Mouse (Mus musculus): ENCODE data around the gene Sh3bp5. TPM values are rescaled to one million over a fixed set of nuclear protein-coding genes. Genes with fewer than 3 reads are reported as not detected.
A peak's percentile ranks its signal among the peaks of the same experiment; 100 is the strongest.

Sh3bp5 gene
- total RNA-seq, 2 experiments from 2014 or later = 50.8 to 56.6 TPM

DNA sequence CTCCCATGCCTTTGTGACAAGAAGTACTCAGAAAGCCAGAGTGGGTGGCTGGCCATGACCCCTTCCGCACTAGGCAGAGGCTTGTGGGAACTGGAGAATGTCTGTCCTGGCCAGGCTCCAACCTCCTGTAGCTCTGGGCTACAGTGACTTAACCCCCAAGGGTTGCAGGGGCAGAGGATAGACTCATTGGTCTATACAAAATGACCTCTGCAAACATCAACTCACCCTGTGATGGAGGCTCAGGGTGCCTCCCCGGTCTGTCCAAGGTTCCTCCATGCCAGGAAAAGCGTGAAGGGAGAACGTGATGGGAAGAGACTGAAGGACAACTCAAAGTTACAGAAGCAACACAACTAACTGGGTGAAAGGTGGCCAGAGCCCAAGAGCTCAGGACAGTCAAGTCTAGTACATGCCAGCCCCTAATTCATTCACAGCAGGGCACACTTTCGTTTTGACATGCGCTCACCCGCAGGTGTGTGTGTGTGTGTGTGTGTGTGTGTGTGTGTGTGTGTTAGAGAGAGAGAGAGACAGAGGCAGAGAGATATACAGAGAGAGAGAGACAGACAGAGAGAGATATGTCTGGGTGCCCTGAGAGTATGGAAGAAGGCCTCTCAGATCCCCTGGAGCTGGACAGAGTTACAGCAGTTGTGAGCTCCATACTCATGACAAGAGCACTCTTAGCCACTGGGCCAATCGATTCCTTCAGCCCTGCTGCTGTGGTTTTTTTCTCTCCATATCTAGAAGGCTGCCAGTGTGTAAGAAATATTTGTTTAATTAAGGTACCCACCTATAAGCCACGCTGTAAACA is 37.9 kb downstream of the Sh3bp5 start:
- DNase-seq = no peak
- intact Hi-C loops (cut with DNase I; ENCODE audit: low total_unique reads) = no loop called here

DNA sequence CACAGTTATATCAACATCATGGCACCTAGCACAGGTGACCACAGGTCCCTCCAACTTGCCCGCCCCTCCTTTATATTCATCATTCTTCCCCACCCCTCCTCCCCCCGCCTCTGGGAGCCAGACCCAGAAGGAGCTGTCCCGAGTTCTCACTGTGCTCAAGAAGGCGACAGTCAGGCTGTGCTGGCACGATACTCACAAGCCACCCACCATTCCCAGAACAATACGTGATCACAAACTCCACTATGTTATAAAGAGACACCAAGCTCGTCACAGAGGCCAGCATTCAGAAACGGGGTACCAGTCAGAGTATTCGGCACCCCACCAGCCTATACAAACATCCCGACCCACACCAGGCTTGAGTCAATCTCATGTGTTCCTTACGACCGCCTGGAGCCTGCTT is 38.5 kb downstream of the Sh3bp5 start:
- no peak for DNase-seq
- intact Hi-C loops (cut with DNase I; ENCODE audit: low total_unique reads) = no loop called here

DNA sequence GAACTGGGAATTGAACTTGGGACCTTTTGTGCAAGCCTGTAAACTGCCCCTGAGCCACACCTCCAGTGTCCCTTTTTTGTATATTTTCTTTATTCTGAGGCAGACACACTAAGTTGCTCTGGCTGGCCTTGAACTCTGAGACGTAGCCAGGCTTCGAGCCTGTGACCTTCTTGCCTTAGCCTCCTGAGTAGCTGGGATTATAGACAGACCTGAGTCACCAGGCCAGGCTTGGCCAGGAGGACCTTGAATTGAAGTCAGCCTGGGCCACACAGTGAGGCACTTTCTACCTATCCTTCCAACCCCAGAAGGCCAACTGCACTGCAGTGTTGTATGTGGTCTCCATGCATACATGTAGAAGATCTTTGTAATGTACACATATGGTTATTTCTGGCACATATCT is 39.5 kb downstream of the Sh3bp5 start:
- intact Hi-C loops (cut with DNase I; ENCODE audit: low total_unique reads) = no loop called here

DNA sequence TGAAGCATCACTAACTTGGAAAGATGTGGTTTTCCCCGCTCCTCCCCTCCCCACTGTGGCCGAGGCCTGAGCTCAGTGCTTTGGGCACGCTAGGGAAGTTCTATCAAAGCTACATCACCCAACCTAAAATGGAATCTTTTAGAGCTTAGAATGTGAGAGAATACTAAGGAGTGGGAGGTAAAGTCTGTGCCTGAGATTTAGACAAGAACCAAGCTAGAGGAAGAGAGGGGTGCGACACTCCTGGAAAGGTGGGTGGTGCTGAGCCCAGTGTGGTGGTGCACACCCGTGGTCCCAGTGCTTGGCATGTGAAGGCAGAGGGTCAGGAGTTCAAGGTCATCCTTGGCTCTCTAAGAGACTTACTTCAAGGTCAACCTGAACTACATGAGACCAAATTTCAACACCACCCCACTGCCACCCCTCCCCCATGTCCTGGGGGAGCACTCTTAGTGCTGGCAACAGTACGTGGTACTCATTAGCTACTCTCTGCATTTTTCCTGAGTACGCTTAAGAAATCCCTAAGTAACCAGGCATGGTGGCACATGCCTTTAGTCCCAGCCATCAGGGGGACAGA is 40.2 kb downstream of the Sh3bp5 start:
- intact Hi-C loops (cut with DNase I; ENCODE audit: low total_unique reads) = no loop called here
- DNase-seq = no peak

More for the DNA sequence above, 39.5 kb downstream of the Sh3bp5 start:
- DNase-seq = no peak

DNA sequence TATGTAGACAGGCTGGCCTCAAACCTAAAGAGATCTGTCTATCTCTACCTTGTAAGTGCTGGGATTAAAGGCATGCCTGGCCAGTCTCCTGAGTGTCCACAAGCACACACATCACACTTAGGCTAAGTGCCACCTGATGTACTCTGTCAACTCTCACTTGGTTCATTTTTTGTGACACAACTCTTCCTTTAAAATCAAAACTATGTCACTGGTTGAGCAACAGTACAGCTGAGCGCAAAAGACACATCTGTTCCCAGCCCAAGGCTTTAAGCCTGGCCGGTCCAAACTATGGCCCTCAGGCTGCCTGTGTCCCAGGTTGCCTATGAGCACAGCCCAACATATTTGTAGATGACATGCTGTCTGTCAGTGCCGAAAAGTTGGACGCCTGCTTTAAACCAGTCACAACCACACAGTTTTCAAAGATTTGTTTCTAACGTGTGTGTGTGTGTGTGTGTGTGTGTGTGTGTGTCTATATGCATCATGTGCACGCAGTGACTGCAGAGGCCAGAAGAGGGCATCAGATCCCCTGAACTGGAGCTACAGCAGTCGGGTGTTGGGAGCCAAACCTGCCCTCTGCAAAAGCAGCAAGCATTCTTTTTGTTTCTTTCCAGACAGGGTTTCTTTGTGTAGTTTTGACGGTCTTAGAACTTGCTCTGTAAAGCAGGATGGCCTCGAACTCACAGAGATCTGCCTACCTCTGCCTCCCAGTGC is 40.9 kb downstream of the Sh3bp5 start:
- DNase-seq = no peak
- intact Hi-C loops (cut with DNase I; ENCODE audit: low total_unique reads) = no loop called here

DNA sequence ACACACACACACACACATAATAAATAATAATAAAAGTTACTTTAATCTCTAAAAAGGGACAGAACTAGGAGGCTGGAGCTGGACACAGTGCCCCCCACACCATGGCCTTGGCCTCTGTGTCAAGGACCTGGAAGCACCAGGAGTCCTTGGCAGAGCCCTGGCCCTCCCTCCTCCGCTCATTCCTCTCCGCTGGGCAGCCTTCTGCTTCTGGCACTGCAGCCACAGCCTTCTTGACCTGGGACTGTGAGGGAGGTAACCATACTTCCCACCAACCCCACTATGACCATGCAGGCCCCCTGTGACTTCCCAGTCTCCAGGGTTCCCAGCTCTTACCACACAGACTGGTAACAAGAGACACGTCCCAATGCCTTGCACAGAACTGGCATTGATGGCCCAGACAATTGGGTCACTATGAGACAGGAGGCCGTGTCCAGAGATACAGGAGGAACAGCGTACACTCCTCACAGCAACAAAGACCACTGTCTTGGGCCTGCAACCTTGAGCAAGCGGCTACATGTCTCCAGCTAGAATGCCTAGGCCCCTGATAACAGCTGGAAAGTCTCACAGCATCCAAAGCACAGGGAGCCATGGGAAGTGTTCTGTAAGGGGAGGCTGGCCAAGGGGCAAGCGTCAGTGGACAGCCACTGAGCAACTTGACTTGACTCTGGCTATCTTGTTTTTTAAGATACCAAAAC is 41.8 kb downstream of the Sh3bp5 start:
- no peak for DNase-seq
- intact Hi-C loops (cut with DNase I; ENCODE audit: low total_unique reads) = no loop called here

DNA sequence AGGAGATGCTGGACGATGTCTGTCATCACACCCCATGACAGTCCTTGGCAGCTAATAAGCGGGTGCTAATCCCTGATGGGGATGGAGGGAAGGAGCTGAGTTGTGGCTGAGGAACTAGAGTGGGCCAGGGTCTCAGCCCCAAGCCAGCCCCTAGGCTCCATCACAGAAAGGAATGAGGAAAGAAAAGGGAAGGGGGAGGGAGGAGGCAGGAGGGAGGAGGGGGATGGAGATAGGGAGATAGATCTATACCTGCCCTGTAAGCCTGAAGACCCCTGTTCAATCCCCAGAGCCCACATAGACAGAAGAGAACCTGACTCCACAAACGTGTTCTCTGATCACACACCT is 42.4 kb downstream of the Sh3bp5 start:
- intact Hi-C loops (cut with DNase I; ENCODE audit: low total_unique reads) = no loop called here
- DNase-seq = no peak

DNA sequence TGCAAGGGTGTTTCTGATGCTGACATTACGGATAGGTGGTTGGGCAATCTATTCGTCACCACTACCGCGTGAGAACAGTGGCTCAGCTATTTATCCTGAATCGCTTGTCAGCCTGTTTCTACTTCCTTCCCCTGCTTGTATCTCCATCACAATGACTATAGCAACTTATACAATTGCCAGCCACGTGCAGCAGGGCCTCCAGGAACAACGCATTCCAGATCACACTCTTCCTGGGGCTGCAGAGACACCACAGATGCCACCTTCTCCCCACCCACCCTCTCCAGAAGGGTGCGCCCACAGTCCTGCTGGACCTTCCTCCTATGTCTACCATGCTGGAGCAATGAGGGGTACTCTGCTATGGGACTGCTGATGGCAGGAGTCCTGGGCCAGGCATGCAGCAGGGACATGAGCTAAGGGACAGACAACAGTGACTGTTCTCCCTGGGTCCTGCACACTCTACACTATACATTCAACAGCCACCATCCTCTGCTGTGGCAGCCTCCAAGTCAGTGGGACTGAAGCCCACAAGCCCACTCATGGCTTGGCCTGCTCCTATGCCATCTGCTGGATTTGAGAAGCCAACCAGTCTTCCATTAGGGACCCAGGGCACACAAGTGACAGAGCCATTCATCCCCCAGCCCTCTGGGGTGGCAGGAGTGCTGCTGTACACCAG is 42.9 kb downstream of the Sh3bp5 start:
- no peak for DNase-seq
- intact Hi-C loops (cut with DNase I; ENCODE audit: low total_unique reads) = no loop called here

DNA sequence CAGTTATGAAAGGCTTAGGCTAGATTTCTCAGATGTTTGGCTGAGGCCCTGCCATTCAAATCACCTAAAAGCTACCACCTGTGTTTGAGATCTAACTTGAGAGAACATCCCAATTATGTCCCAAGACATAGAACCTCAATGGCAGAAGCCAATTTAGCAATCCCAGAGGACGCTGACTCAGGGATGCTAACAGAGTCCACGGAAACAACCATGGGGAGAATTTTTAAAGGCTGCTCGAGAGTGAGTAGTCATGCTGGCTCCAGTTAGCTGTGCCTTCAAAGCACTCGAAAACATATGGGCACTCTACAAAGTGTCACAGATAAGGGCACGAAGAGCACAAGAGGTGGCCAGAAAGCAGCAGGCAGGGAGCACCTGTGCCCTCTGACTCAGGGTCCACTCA is 43.6 kb downstream of the Sh3bp5 start:
- DNase-seq = no peak
- intact Hi-C loops (cut with DNase I; ENCODE audit: low total_unique reads) = no loop called here

DNA sequence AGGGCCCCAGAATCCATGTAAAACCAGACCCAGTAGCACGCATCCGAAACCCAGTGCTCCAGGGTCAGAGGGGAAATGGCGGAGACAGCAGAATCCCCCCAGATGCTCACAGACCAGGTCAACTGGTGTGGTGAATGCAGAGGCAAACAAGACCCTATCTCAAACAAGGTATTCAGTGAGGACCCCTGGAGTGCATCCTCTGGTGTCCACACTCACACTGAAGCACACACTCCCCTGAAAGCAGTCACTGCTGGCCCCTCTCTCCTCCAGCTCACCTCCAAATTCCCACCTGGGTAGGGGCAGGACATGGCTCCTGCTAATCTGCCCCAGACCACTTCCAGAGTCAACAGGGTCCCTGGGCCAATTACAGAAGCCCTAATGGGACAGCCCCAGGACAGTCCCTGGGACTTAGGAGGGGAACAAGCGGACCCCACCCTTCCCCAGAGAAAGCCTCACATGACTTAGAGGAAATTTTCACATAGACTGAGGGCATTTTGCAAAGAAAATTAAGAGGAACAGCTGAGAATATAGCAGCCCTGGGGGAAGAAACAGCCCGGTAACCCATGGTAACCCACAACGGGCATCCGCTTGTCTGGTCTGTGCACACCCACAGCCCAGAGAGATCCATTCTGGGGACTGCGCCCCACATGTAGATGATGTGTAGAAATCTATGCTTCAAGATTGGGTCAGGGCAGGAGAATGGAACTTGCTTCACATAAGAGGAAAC is 46.3 kb downstream of the Sh3bp5 start:
- no peak for DNase-seq
- intact Hi-C loops (cut with DNase I; ENCODE audit: low total_unique reads) = loop anchor here (5.0 kb wide), 1 partner anchor 48 kb away; the partner anchor contains the start of gene Sh3bp5

DNA sequence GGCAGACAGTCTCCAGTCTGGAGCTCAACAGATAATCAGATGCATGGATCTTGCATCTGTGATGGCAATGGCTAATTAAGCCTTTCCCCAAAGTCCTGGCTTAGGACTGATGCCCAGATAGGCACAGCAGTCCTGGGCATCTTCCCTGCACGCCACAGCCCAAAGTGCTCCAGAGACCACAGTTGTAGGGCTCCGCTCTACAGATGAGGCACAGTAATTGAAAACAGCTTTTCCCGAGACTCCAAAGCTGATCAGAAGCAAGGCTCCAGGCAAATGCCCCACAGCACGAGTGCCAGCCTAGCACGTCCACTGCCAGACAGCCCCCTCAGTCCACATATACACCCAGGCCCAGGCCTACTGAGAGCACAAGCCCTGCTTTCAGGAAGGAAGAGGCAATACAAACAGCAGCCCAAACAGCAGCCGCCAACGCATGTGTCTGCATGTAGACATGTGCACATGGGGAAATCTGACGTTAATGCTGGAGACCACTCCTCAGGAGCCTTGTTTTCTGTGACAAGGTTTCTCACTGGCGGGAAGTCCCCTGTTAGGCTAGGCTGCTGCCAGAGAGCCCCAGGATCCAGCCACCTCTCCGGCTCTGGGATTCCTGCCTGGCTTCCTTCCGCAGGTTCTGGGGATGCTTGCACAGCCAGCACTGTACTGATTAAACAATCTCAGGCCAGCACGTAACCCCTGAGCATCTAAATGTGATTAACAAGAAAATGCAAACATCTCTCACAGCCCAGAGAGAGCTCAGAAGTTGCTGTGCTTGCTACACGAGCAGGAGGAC is 47.6 kb downstream of the Sh3bp5 start:
- intact Hi-C loops (cut with DNase I; ENCODE audit: low total_unique reads) = loop anchor here (5.0 kb wide), 1 partner anchor 49 kb away; the partner anchor contains the start of gene Sh3bp5

DNA sequence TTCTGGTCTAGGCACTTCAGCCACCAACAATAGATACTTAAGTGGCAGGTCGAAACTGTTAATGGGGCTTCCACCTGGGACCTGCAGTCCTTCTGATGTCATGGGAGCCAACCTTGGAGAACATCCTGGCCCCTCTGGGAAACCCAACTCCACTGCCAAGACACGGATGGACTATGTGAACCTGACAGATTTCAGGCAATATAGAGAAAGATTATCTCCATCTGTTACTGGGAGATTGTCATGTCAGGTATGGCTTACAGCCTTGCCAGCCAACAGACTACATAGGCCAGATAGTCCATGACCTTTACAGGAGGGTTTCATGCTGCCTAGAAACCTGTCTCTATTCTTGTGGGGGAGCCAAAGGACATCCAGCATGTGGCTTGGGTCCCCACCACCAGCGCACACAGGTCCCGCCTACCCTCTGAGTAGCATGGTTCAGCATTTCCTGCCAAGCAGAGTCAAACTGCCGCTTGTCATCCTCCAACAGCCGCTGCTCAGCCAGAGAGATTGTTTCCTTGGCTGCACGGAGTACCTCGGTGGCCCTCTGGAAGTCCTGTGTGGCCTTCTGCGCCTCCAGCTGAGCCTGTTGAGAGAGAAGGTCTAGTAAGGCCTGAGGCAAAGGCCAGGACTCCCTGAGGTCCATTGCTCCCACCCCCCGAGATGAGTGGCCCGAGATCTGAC is 48.4 kb downstream of the Sh3bp5 start:
- intact Hi-C loops (cut with DNase I; ENCODE audit: low total_unique reads) = loop anchor here (5.0 kb wide), 1 partner anchor 50 kb away; the partner anchor contains the start of gene Sh3bp5
- no peak for DNase-seq

More for the DNA sequence above, 47.6 kb downstream of the Sh3bp5 start:
- no peak for DNase-seq

DNA sequence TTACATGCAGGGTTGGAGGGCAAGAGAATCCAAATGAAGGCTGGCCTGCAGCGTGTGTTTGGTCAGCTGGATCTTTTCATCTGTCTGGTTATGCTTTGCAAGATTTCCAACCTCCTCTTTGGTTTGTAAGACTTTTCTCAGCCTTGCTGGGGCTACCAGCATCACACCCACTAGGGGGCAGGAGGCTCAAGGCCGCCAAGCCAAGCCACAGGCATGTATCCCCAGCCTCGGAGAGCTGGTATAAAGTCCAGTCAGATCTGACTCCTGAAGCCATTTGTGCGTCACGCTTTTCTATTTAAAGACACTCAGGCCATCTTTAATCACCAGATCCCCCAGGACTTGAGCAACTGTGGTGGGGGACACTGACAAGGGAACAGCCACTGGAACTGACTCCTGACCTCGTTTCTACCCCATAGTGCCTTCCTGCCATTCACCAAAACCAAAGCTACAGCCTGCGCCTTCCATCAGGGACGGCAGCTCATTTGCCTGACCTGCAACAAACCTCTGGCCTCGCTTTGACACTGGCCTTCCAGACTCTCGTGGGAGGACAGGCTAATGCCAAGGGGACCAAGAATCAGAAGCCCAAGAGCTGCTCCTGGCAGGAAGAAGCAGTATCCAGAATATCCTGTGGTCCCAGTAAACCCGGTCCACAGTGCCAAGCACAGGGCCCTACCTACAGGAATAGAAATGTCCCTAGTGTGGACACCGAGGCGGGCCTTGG is 49.7 kb downstream of the Sh3bp5 start:
- intact Hi-C loops (cut with DNase I; ENCODE audit: low total_unique reads) = loop anchor here (5.0 kb wide), 1 partner anchor 51 kb away; the partner anchor contains the start of gene Sh3bp5
- peak; percentile 87 for DNase-seq

DNA sequence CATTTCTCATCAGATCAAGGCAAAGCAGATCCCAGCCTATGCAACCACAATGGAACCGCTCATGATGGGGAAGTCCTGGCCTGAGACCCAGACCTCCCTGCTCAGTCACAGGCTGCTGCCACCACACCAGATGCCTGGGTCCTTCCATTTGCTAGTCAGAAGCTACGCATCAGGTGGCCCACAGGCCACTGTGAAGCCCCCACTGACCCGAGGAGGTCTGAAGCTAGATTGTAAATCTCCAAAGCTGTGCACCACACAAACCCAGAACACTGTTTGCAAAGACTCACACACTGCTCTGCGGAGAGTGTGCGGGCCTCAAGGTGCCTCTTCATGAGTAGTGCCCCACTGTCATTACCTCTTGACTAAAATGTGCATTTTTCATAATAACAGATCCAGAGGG is 50.5 kb downstream of the Sh3bp5 start:
- intact Hi-C loops (cut with DNase I; ENCODE audit: low total_unique reads) = loop anchor here (5.0 kb wide), 1 partner anchor 52 kb away; the partner anchor contains the start of gene Sh3bp5
- DNase-seq = no peak

DNA sequence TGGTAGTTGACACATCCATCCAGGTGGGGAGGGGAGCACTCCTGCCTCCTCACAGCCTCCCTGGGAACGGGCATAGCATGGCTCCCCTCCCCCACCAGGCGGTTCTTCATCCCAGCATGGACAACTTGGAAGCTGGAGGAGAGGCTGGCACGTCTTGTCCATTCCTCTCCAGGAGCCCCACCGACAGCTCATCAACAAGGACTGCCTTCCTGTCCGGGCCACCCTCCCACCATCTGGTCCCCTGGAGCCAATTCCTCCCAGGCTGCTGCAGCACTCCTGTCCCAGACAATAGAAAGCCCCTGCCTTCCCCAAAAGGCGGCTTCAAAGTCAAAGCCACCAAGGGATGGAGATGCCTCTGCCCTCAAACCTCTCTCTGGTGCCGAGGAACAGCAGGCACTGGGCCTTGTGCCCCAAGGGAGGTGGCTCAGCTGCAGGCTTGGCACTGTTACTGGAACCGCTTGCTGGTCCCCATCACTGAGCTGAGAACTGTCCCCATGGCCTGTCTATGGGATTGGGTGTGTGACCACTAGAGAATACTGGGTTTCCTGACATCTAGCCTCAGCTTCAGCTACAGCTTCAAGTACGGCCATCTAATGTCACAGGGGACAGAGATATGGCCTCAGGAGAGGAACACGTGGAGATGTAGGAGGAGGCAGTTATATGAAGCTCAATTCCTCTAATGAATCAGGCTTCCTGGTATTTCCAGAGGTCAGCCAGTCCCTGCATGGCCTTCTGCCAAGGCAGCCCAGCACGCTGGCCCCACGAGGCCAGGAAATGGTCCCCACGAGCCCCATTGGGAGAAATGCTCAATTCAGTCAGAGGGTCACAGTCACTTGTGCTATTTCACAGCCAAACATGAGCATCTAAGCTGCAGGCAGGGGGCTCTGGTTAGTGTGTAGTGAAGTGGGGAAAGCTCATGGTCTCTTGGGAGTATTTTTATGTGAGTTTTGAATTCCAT is 51.2 kb downstream of the Sh3bp5 start:
- intact Hi-C loops (cut with DNase I; ENCODE audit: low total_unique reads) = loop anchor here (5.0 kb wide), 3 partner anchors 53 to 93 kb away; partner anchors contain the start of gene Sh3bp5
- DNase-seq = no peak

Data from gastrocnemius, postnatal 14 days (tissue).